Mouse (Mus musculus): ENCODE measurements at regions not wholly inside any gene's neighbourhood (a gene's known extent, or its start where the extent isn't known, plus 50 kb on each side); places are given as distances from the start of the nearest gene placed in this dataset.

GRCm38 (mm10) chr13:112005421-112005820, 196.6 kb upstream of the Map3k1 start:
- TF ChIP-seq CTCF (IDR thresholded peaks at IDR 0.05; ENCODE audit: extremely low read depth, insufficient read length, insufficient replicate concordance, low read depth, low read length) = no peak
- TF ChIP-seq POLR2A (IDR thresholded peaks at IDR 0.05; ENCODE audit: low read depth, low read length) = no peak

Measured in small intestine, adult 2 months (tissue).